Mouse (Mus musculus) lung, postnatal 0 days (tissue): ENCODE measurements at regions not wholly inside any gene's neighbourhood (a gene's known extent, or its start where the extent isn't known, plus 50 kb on each side); places are given as distances from the start of the nearest gene placed in this dataset.

Experiments used
- ATAC-seq: fragments of 200-750 bp; cut with Nextera tagmentation; 2 replicates; pipeline ENCODE4 v1.8.0; 2017; ENCODE audit warnings: moderate library complexity
- DNase-seq: peaks from one replicate; pipeline ENCODE4 v3.0.0-alpha.2; 2016; ENCODE audit warnings: low spot score
- H3K27ac ChIP-seq: fragments of 300-500 bp; sonication (generic); 2 replicates; pipeline ENCODE4 v1.5.1; 2014; ENCODE audit warnings: antibody characterized with exemption, mild to moderate bottlenecking, low read length, mixed read lengths
- H3K27me3 ChIP-seq: fragments of 300-500 bp; sonication (generic); replicated peaks from 2 replicates; pipeline ENCODE4 v1.6.1; 2014; ENCODE audit warnings: low read length, mixed read lengths; ENCODE audit not compliant: insufficient read depth
- H3K36me3 ChIP-seq: fragments of 300-500 bp; sonication (generic); 2 replicates; pipeline ENCODE4 v1.6.1; 2014; ENCODE audit warnings: low read length, mixed read lengths; ENCODE audit not compliant: insufficient read depth
- H3K4me1 ChIP-seq: fragments of 300-500 bp; sonication (generic); 2 replicates; pipeline ENCODE4 v1.6.1; 2014; ENCODE audit warnings: antibody characterized with exemption, low read depth, low read length, mixed read lengths; ENCODE audit not compliant: insufficient read depth
- H3K4me2 ChIP-seq: fragments of 300-500 bp; sonication (generic); replicated peaks from 2 replicates; pipeline ENCODE4 v1.6.1; 2014; ENCODE audit warnings: low read depth, mild to moderate bottlenecking, low read length, moderate library complexity, mixed read lengths
- H3K4me3 ChIP-seq: fragments of 300-500 bp; sonication (generic); 2 replicates; pipeline ENCODE4 v1.5.1; 2014; ENCODE audit warnings: low read depth, low read length
- H3K9ac ChIP-seq: fragments of 300-500 bp; sonication (generic); replicated peaks from 2 replicates; pipeline ENCODE4 v1.6.1; 2014; ENCODE audit warnings: low read depth, mild to moderate bottlenecking
- H3K9me3 ChIP-seq: fragments of 300-500 bp; sonication (generic); 2 replicates; pipeline ENCODE4 v1.6.1; 2016; ENCODE audit warnings: low read length, mixed read lengths
- CTCF ChIP-seq: IDR thresholded peaks from 2 replicates; pipeline ENCODE4 v1.5.1; 2016; ENCODE audit warnings: antibody characterized with exemption, mild to moderate bottlenecking
- EP300 ChIP-seq: IDR thresholded peaks from 2 replicates; pipeline ENCODE4 v1.6.1; 2016; ENCODE audit warnings: antibody characterized with exemption, mild to moderate bottlenecking, control low read depth
- WGBS: fragments of 180-500 bp; shearing (Covaris S2); extraction: QIAGEN DNeasy Blood & Tissue Kit; methylation state at CpG from one replicate; pipeline ENCODE4 v1.1.7; 2014; 5-methylcytosine and 5-hydroxymethylcytosine counted together

DNA sequence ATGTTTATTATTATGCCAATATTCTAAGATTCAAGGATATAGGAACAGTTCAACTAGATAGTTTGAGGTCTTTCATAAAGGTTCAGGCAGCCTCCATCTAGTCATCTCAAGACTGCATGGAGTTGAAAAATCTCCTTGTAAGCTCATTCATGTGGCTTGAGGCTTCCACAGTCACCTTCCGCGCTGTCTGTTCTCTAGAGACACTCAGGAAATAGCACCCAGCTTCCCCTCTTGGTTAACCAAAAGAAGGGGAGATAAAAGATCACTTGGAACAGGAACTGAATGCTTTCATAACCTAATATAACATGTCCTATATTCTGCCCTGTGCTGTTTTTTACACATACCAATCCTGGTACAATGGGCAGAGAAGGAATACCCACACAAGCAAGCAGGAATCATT is 206.3 kb upstream of the Ercc4 start:
- Histone ChIP-seq H3K27ac (no peak overlapping the region), H3K4me1 (no peaks in the 10 kb centered on the region), H3K9me3 (no peaks in the 10 kb centered on the region), H3K36me3 (no peaks in the 10 kb centered on the region), H3K4me3 (no peak overlapping the region), H3K9ac (no peak overlapping the region), H3K27me3 (no peaks in the 10 kb centered on the region), H3K4me2 (no peak overlapping the region)
- DNase-seq, result no peak
- 89% methylated on average over 2 of the region's 2 CpGs for WGBS
- TF ChIP-seq CTCF (no peak), EP300 (no peak)
- ATAC-seq, result no peak

DNA sequence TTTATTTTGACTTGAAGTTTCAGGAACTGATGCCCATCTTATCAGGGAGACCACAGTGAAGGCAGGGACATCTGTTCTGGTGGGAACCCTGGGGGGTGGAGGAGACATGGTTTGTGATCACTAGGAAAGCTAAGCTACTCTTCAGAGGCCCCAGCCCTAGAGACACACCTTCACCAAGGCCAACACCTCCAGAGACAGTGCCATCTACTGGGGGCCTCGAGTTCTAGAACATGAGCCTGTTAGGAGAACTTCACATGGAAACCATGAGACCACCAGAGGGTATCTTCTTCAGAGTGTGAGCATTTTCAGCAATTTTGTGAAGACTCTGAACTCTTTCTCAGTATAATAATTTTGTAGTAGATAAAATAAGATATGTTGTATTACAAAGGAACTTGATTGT is 204.5 kb upstream of the Ercc4 start:
- Histone ChIP-seq H3K27me3 (no peaks in the 10 kb centered on the region), H3K27ac (no peak overlapping the region), H3K4me1 (no peaks in the 10 kb centered on the region), H3K4me2 (no peak overlapping the region), H3K36me3 (no peaks in the 10 kb centered on the region), H3K4me3 (no peak overlapping the region), H3K9me3 (no peaks in the 10 kb centered on the region), H3K9ac (no peak overlapping the region)
- DNase-seq (no peak), ATAC-seq (no peak)
- TF ChIP-seq CTCF (no peak), EP300 (no peak)
- WGBS, result 38% methylated on average over 1 of the region's 1 CpGs

DNA sequence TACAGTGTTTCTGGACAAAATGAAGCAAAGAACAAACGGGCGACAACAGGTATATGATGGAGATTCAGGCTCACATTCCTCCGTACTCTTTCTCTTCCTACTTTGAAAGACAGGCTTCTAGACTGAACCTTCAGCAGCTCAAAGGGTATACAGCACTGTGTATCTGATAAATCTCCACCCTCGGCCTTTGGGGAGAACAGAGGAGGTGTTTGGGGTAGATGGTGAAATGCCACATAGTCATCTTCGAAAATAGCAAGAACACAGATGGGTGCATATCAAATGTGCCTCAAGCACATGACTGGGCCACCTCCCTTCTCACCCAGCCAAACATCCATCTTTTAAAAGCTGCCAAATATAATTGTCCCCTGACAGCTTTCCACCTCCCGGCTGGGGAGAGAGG is 184.8 kb upstream of the Ercc4 start:
- Histone ChIP-seq H3K4me2 (no peak overlapping the region), H3K27me3 (no peaks in the 10 kb centered on the region), H3K4me3 (no peak overlapping the region), H3K9me3 (no peaks in the 10 kb centered on the region), H3K9ac (no peak overlapping the region), H3K27ac (no peak overlapping the region), H3K4me1 (no peaks in the 10 kb centered on the region), H3K36me3 (no peaks in the 10 kb centered on the region)
- ATAC-seq (no peak), DNase-seq (no peak)
- TF ChIP-seq EP300, result no peak
- no peak for TF ChIP-seq CTCF
- WGBS, result 88% methylated on average over 6 of the region's 6 CpGs

DNA sequence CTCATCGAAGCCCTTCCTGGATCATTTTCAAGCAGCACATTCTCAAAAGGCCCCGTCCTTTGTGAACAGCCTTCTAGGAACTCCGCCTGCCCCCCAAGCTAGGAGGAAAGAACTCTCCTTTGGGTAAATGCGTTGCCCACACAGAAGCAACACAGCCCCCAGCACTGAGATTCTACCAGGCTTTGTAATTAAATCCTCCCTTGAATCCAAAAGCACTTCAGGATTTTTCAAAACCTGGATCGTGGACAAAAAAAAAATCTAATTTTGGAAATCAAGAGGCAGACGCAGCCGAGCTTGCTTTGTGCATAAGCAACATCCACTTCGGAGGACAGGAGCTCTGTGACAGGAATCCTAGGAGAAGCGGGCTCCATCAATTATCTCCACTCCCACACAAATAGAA is 183.6 kb upstream of the Ercc4 start:
- WGBS, result 86% methylated on average over 9 of the region's 9 CpGs
- ATAC-seq (no peak), DNase-seq (no peak)
- Histone ChIP-seq H3K27ac (no peak overlapping the region), H3K4me2 (no peak overlapping the region), H3K4me1 (no peaks in the 10 kb centered on the region), H3K9ac (no peak overlapping the region), H3K9me3 (no peaks in the 10 kb centered on the region), H3K27me3 (no peaks in the 10 kb centered on the region), H3K36me3 (no peaks in the 10 kb centered on the region), H3K4me3 (no peak overlapping the region)
- TF ChIP-seq EP300 (no peak), CTCF (no peak)

DNA sequence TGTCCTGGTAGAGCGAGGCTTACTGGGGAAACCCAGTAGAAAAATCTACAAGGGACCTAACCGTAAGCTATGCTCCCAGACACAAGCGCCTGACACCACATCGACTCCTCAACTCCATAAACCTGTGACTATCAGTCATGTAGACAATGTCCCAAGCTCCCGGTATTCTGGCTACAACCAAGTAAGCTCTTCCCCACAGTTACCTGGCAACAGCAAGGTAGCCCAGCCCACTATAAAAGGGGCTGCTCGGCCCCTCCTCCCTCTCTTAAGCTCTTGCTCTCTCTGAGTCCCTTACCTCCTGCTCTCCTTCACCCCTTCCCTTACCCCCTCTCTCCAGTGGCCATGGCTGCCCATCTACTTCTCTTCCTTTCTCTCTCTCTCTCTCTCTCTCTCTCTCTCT is 178.4 kb upstream of the Ercc4 start:
- no peak overlapping the region for H3K4me3 ChIP-seq
- H3K27ac ChIP-seq, result no peak overlapping the region
- TF ChIP-seq EP300 (no peak), CTCF (no peak)
- no peak for ATAC-seq
- 71% methylated on average over 6 of the region's 6 CpGs for WGBS
- H3K27me3 ChIP-seq, result no peaks in the 10 kb centered on the region
- no peaks in the 10 kb centered on the region for H3K4me1 ChIP-seq
- H3K36me3 ChIP-seq, result no peaks in the 10 kb centered on the region
- DNase-seq, result no peak
- no peak overlapping the region for H3K9ac ChIP-seq
- no peak overlapping the region for H3K4me2 ChIP-seq
- no peaks in the 10 kb centered on the region for H3K9me3 ChIP-seq

DNA sequence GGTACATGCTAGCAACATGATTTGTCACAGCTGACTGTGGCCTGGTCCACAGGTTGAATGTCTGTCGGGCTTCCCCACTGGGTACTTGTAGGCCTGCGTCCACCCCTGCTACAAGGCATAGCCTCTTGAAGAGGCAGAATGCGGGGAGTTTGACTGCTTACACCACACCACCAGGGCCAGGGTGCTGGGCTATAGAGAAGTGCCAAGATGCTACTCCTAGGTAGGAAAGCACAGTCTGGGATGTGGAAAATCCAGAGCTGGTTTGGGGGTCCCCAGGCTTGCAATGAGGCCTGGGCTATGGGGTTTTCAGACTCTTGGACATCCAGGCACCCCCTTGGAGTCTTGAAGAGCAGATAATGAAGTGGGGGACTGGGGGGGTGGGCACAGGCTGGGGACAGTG is 176.5 kb upstream of the Ercc4 start:
- WGBS, result 89% methylated on average over 3 of the region's 3 CpGs
- no peaks in the 10 kb centered on the region for H3K9me3 ChIP-seq
- ATAC-seq, result no peak
- H3K27ac ChIP-seq, result no peak overlapping the region
- no peaks in the 10 kb centered on the region for H3K27me3 ChIP-seq
- H3K4me1 ChIP-seq, result no peaks in the 10 kb centered on the region
- no peak overlapping the region for H3K9ac ChIP-seq
- no peaks in the 10 kb centered on the region for H3K36me3 ChIP-seq
- no peak overlapping the region for H3K4me2 ChIP-seq
- DNase-seq, result no peak
- TF ChIP-seq CTCF, result no peak
- TF ChIP-seq EP300, result no peak
- no peak overlapping the region for H3K4me3 ChIP-seq

DNA sequence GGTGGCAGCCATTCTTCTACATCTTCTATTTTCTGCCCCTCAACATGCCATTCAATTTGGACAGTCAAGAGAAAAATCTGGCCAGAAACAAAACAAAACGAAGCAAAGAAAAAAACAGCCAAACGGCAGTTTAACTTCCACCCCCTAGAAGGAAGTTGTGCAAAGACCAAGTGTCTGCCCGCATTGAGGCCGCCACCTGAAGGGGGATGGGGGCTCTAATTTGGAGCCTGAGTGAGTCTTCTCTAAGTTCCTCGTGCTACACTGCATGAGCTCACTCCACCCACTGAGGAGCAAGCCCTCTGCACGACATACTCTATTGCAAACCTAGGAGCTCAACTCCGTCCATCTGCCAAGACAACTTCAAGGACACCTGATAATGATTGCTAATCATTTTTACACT is 174.9 kb upstream of the Ercc4 start:
- H3K4me3 ChIP-seq, result no peak overlapping the region
- H3K36me3 ChIP-seq, result no peaks in the 10 kb centered on the region
- WGBS, result 62% methylated on average over 7 of the region's 7 CpGs

More for the DNA sequence above, 174.9 kb upstream of the Ercc4 start:
- Histone ChIP-seq H3K9me3 (no peaks in the 10 kb centered on the region), H3K4me2 (no peak overlapping the region), H3K4me1 (no peaks in the 10 kb centered on the region), H3K9ac (no peak overlapping the region), H3K27ac (no peak overlapping the region), H3K27me3 (no peaks in the 10 kb centered on the region)
- no peak for DNase-seq
- no peak for TF ChIP-seq EP300
- TF ChIP-seq CTCF, result no peak
- ATAC-seq, result no peak
